Mouse (Mus musculus): ENCODE data around the gene D7Ertd443e.

The D7Ertd443e gene

GRCm38 (mm10) chr7:134227101-134227500 is 158.4 kb downstream of the D7Ertd443e start:
- no peak for DNase-seq (ENCODE audit: low spot score)

GRCm38 (mm10) chr7:134226231-134226630 is 159.2 kb downstream of the D7Ertd443e start:
- DNase-seq (ENCODE audit: low spot score) = no peak

- peak; percentile 44 for DNase-seq (ENCODE audit: low spot score)
Observed at GRCm38 (mm10) chr7:134224741-134225612, 160.5 kb downstream of the D7Ertd443e start.

- DNase-seq (ENCODE audit: low spot score) = peak; percentile 23
Observed at GRCm38 (mm10) chr7:134224421-134224740, 161.1 kb downstream of the D7Ertd443e start.

- peak; percentile 41 for DNase-seq (ENCODE audit: low spot score)
Observed at GRCm38 (mm10) chr7:134223444-134224161, 161.9 kb downstream of the D7Ertd443e start.
